Mouse (Mus musculus) kidney, embryonic 16.5 days (tissue): Measurements from ENCODE around the gene Pld5. TPM values are rescaled to one million over a fixed set of nuclear protein-coding genes. Genes with fewer than 3 reads are reported as not detected.

ENCODE experiments used
- ATAC-seq: fragments of 200-750 bp; cut with Nextera tagmentation; 2 replicates; pipeline ENCODE4 v1.8.0; 2017; ENCODE audit warnings: moderate TSS enrichment; ENCODE audit not compliant: low FRiP score, low TSS enrichment
- H3K27ac ChIP-seq: fragments of 300-500 bp; sonication (generic); 2 replicates; pipeline ENCODE4 v1.5.1; 2014; ENCODE audit warnings: low read length
- H3K27me3 ChIP-seq: fragments of 300-500 bp; sonication (generic); 2 replicates; pipeline ENCODE4 v1.6.1; 2014; ENCODE audit warnings: low read length, control low read depth, mixed read lengths; ENCODE audit not compliant: insufficient read depth
- H3K36me3 ChIP-seq: fragments of 300-500 bp; sonication (generic); 2 replicates; pipeline ENCODE4 v1.6.1; 2014; ENCODE audit warnings: low read length, control low read depth, mixed read lengths; ENCODE audit not compliant: insufficient read depth
- H3K4me1 ChIP-seq: fragments of 300-500 bp; sonication (generic); 2 replicates; pipeline ENCODE4 v1.6.1; 2014; ENCODE audit warnings: low read length, control low read depth, mixed read lengths; ENCODE audit not compliant: insufficient read depth
- H3K4me2 ChIP-seq: fragments of 300-500 bp; sonication (generic); replicated peaks from 2 replicates; pipeline ENCODE4 v1.6.1; 2014; ENCODE audit warnings: low read depth, low read length
- H3K4me3 ChIP-seq: fragments of 300-500 bp; sonication (generic); 2 replicates; pipeline ENCODE4 v1.5.1; 2014; ENCODE audit warnings: mild to moderate bottlenecking, low read length
- H3K9ac ChIP-seq: fragments of 300-500 bp; sonication (generic); replicated peaks from 2 replicates; pipeline ENCODE4 v1.6.1; 2014; ENCODE audit warnings: low read length
- H3K9me3 ChIP-seq: fragments of 300-500 bp; sonication (generic); 2 replicates; pipeline ENCODE4 v1.6.1; 2016; ENCODE audit warnings: low read length, control low read depth
- WGBS: fragments of 180-500 bp; shearing (Covaris S2); extraction: QIAGEN DNeasy Blood & Tissue Kit; methylation state at CpG from one replicate; pipeline ENCODE4 v1.1.7; 2014; 5-methylcytosine and 5-hydroxymethylcytosine counted together
- polyA plus RNA-seq: library from polyadenylated mRNA; unstranded; fragments of >200 nt; fragmentation: Nextera tagmentation; extraction: Ambion mirVana; gene quantifications from 2 replicates; pipeline ENCODE4 v1.2.1, GENCODE M21; 2015

Pld5 gene
- polyA plus RNA-seq, 1 experiment from 2014 or later, result 1.9 TPM

DNA sequence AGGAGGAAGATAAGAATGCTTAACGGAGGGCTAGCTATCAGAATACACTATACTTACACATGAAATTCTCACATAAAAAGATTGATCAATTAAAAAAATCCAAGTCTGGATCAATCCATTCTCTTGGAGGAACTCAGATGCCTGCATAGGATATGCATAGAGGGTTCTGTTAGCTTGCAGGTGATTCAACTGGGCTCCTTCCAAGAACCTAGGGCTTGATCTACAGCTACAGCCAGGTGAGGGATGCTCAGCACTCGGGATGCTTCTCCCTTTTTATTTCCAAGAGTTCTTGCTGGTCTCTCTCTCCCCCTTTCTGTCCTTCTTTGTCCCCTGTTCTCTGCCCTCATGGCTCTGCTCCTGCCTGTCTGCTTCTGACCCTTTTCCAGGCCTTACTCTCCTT is 80.4 kb downstream of the Pld5 start:
- H3K27me3 ChIP-seq, result no peaks in the 10 kb centered on the region
- H3K27ac ChIP-seq, result no peak overlapping the region
- no peaks in the 10 kb centered on the region for H3K4me1 ChIP-seq
- H3K36me3 ChIP-seq, result no peaks in the 10 kb centered on the region
- ATAC-seq, result no peak
- WGBS, result 72% methylated on average over 2 of the region's 2 CpGs
- no peaks in the 10 kb centered on the region for H3K9me3 ChIP-seq
- H3K4me2 ChIP-seq, result no peak overlapping the region
- no peak overlapping the region for H3K9ac ChIP-seq
- H3K4me3 ChIP-seq, result no peak overlapping the region

DNA sequence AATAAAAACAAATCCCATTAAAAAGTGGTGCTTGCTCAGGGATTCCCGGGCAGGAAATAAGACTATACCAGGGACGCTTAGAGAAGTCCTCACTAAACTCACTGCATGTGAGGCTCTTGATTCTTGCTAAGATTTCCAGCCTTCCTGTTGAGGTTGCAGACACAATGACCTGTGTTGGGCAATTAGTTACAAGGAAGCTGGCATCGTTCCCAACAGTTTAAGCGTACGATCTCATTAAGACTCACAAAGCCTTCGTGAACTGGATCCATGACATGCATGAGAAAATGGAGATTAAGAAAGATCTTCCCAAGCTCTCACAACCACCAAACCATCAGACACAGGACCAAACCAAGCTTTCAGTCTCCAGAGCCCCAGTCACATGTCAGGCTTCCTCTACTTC is 91.1 kb downstream of the Pld5 start:
- no peak overlapping the region for H3K4me3 ChIP-seq
- H3K9me3 ChIP-seq, result no peaks in the 10 kb centered on the region
- 64% methylated on average over 6 of the region's 6 CpGs for WGBS
- ATAC-seq, result 0 out of 2 replicates have a peak, but pooled peaks have one; percentile 15
- H3K4me2 ChIP-seq, result no peak overlapping the region
- no peaks in the 10 kb centered on the region for H3K4me1 ChIP-seq
- no peaks in the 10 kb centered on the region for H3K27me3 ChIP-seq
- H3K9ac ChIP-seq, result no peak overlapping the region
- H3K27ac ChIP-seq, result no peak overlapping the region
- no peaks in the 10 kb centered on the region for H3K36me3 ChIP-seq

DNA sequence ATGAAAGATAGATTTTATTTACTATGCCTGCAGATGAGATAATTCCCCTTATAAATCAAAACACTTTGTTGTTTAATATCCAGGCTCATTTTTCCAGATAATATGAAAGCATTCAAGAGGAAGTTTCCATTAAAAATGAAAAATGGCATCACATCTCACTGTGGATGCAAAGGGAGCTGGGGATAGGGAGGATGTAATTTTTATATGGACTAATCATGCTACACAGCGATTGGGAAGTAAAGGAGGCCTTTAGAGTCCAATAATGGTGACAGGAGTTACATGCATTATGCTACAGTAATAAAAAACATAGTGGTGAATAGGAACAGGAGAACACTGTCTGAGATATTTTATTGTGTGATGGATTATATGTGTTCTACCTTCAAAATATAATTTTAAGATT is 100.1 kb downstream of the Pld5 start:
- no peak for ATAC-seq
- WGBS, result 69% methylated on average over 1 of the region's 1 CpGs
- H3K9ac ChIP-seq, result no peak overlapping the region
- no peak overlapping the region for H3K27ac ChIP-seq
- H3K36me3 ChIP-seq, result no peaks in the 10 kb centered on the region
- H3K4me1 ChIP-seq, result 0 out of 2 replicates have a peak, but pooled peaks cover 2% of the 10 kb centered on the region
- H3K4me2 ChIP-seq, result no peak overlapping the region
- no peaks in the 10 kb centered on the region for H3K9me3 ChIP-seq
- no peaks in the 10 kb centered on the region for H3K27me3 ChIP-seq
- no peak overlapping the region for H3K4me3 ChIP-seq

DNA sequence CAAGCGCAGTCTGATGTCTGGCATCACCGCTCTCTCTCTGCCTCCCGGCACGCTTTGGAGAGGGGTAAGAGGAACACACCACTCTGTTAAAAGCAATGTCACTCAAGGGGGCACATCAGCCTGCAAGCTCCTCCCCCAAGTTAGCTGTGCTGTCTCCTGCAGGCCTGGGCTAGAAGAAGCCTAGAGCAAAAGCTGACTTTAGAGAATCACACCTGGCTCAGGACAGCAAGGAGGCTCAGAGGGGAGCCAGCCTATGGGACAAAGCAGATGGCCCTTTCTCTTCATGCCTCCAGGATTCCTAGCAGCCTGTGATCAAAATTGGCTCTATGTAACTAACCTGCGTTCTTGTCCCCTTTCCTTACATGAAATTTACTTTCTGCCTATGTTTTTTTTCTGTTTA is 107.3 kb downstream of the Pld5 start:
- Histone ChIP-seq H3K27ac (no peak overlapping the region), H3K4me3 (no peak overlapping the region), H3K4me2 (no peak overlapping the region), H3K4me1 (no peaks in the 10 kb centered on the region), H3K36me3 (no peaks in the 10 kb centered on the region), H3K9me3 (no peaks in the 10 kb centered on the region), H3K9ac (no peak overlapping the region), H3K27me3 (no peaks in the 10 kb centered on the region)
- ATAC-seq, result no peak
- WGBS, result 69% methylated on average over 5 of the region's 5 CpGs

DNA sequence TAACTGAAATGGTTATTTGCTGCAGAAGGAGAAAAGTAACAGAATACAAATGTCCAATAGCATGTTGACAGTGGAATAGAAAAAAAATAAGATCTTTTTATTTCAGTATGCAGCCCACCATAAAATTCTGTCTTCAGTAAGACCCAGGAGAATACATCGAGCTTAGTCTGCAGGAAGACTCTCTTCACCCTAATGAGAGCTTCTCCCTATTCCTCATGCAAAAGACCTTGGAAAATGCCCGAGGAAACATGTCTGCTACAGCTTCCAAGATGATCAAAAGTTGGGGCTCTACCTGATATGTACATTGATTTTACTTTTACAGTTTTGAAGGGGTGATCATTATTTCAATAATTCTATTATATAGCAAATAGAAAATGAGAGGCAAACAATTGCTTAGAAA is 108.0 kb downstream of the Pld5 start:
- WGBS, result 78% methylated on average over 2 of the region's 2 CpGs
- Histone ChIP-seq H3K9me3 (no peaks in the 10 kb centered on the region), H3K27me3 (no peaks in the 10 kb centered on the region), H3K4me2 (no peak overlapping the region), H3K4me1 (no peaks in the 10 kb centered on the region), H3K4me3 (no peak overlapping the region), H3K36me3 (no peaks in the 10 kb centered on the region), H3K9ac (no peak overlapping the region), H3K27ac (no peak overlapping the region)
- ATAC-seq, result no peak

DNA sequence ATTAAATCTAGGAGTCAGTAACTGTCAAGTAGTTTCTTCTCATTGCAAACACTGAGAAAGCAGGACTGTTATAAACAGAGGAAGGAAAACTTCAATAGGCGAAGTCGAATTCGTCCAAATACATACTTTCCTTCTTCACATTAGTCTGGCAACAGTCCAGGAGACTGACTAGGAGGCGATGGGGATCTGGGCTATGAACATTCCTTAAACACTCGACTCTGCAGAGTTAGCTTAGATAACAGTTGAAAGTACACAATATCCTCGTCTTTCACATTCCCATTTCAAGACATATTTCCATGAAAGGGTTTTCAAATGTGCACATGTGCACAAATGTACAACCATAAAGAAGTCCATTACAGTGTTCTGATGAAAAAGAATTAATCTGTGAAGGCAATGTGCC is 129.8 kb downstream of the Pld5 start:
- peaks cover 5% of the 10 kb centered on the region for H3K9me3 ChIP-seq
- ATAC-seq, result no peak
- no peaks in the 10 kb centered on the region for H3K27me3 ChIP-seq
- no peak overlapping the region for H3K4me3 ChIP-seq
- no peaks in the 10 kb centered on the region for H3K36me3 ChIP-seq
- H3K27ac ChIP-seq, result no peak overlapping the region
- no peak overlapping the region for H3K4me2 ChIP-seq
- H3K4me1 ChIP-seq, result no peaks in the 10 kb centered on the region
- no peak overlapping the region for H3K9ac ChIP-seq
- 61% methylated on average over 6 of the region's 6 CpGs for WGBS

DNA sequence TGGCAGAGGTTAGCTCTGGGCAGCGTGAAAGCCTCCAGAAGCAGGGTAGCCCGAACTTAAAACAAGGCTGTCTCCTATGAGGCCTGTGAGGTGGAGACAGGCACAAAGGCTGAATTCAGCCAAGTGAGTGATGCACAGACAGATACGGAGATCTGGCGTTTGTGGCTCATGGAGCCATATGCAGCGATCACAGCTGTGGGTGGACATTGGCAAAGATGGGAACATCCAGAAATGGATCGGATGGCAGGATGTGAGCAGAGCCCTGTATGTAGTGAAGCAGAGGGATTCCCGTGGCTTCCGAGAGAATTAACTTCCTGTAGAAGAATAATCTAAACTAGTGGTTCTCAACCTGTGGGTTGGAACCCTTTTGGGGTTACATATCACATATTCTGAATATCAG is 140.7 kb downstream of the Pld5 start:
- no peaks in the 10 kb centered on the region for H3K36me3 ChIP-seq
- WGBS, result 86% methylated on average over 8 of the region's 8 CpGs
- no peak overlapping the region for H3K27ac ChIP-seq
- H3K4me2 ChIP-seq, result no peak overlapping the region
- no peak overlapping the region for H3K9ac ChIP-seq
- H3K27me3 ChIP-seq, result no peaks in the 10 kb centered on the region
- H3K4me3 ChIP-seq, result no peak overlapping the region
- H3K9me3 ChIP-seq, result no peaks in the 10 kb centered on the region
- ATAC-seq, result no peak
- H3K4me1 ChIP-seq, result no peaks in the 10 kb centered on the region

DNA sequence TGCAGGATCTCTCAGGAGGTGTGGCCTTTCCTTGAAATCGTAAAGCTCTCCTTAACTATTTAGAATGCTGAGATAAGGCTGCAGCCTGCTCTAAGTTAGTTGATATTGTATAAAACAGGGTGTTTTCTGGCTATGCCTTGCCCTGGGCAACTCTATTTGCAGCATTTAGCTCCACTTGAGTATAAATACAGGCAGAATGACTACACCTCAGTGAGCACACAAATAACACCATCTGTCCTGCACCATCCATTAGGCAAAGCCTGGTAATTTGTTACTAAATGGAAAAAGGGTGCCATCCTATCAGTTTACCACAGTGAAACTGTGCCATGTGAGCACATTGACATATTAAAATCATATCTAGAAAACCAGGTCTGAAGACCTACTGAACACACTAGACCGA is 149.3 kb downstream of the Pld5 start:
- Histone ChIP-seq H3K4me1 (no peaks in the 10 kb centered on the region), H3K9me3 (no peaks in the 10 kb centered on the region), H3K4me3 (no peak overlapping the region), H3K27ac (no peak overlapping the region), H3K27me3 (no peaks in the 10 kb centered on the region), H3K36me3 (no peaks in the 10 kb centered on the region), H3K4me2 (no peak overlapping the region), H3K9ac (no peak overlapping the region)
- ATAC-seq, result no peak
- 79% methylated on average over 2 of the region's 2 CpGs for WGBS

DNA sequence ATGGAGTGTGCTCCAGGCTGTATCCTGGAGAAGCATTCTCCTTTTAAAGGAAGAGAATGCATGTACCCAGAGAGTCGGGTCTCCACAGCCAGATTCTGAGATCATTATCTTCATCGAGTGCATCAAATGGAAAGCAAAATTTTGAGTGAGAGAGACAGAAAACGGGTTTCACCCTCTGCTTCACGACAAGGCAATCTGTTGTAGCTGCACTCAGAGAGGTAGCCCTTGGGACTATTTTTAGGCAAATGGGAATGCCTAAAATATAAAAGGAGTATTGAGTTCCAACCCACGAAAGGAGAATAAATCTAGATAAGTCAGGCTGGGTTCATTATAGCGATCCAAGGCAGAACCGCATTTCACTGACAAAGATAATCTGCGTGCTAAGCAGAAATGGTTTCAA is 150.7 kb downstream of the Pld5 start:
- 62% methylated on average over 8 of the region's 8 CpGs for WGBS
- no peaks in the 10 kb centered on the region for H3K4me1 ChIP-seq

DNA sequence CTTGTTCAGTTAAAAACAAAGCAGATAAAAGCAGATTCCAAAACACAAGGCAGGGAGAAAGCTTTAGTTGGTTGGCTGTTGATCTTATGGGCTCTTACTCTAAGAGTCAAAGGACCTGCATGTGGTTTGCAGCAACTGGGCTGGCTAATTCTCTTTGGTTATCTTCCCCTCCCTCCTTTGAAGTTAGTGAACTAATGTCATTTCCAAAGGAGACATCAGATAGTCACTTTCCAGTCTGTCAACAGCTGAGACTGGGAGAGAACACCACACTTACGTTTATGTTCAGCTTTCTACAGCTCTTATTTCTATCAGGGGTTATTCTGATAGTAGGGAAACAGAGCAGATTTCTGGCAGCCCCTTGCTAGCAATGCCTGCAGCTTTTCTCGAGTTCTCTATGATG is 151.3 kb downstream of the Pld5 start:
- 55% methylated on average over 2 of the region's 2 CpGs for WGBS
- no peak overlapping the region for H3K4me2 ChIP-seq
- H3K9ac ChIP-seq, result no peak overlapping the region
- no peak overlapping the region for H3K27ac ChIP-seq
- ATAC-seq, result no peak
- no peaks in the 10 kb centered on the region for H3K27me3 ChIP-seq
- H3K36me3 ChIP-seq, result no peaks in the 10 kb centered on the region
- H3K9me3 ChIP-seq, result no peaks in the 10 kb centered on the region
- no peak overlapping the region for H3K4me3 ChIP-seq
- no peaks in the 10 kb centered on the region for H3K4me1 ChIP-seq

More for the DNA sequence above, 150.7 kb downstream of the Pld5 start:
- ATAC-seq, result no peak
- Histone ChIP-seq H3K4me2 (no peak overlapping the region), H3K9me3 (no peaks in the 10 kb centered on the region), H3K27ac (no peak overlapping the region), H3K27me3 (no peaks in the 10 kb centered on the region), H3K36me3 (no peaks in the 10 kb centered on the region), H3K9ac (no peak overlapping the region), H3K4me3 (no peak overlapping the region)

DNA sequence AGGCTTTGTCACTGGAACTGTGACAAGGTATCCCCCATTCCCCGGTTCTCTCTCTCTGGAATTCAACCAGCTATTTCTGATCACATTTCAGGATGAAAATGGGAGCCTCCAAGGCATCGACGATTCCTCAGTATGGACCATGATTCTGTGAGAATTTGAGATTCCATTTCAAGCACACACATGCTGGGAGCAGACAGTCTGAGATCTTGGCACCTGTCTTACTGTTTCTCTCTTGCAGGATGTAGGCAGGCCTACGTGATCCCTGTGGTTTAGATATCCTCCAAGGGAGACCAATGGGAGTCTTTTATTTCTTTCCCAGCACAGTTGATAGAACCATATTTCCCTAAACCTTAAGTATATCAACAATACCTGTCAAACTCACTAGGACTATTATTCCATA is 159.5 kb downstream of the Pld5 start:
- 87% methylated on average over 4 of the region's 4 CpGs for WGBS
- no peak overlapping the region for H3K4me2 ChIP-seq
- no peak overlapping the region for H3K4me3 ChIP-seq
- H3K27me3 ChIP-seq, result no peaks in the 10 kb centered on the region
- H3K27ac ChIP-seq, result no peak overlapping the region
- H3K9me3 ChIP-seq, result no peaks in the 10 kb centered on the region
- no peaks in the 10 kb centered on the region for H3K36me3 ChIP-seq
- H3K9ac ChIP-seq, result no peak overlapping the region
- H3K4me1 ChIP-seq, result no peaks in the 10 kb centered on the region
- ATAC-seq, result no peak
